Mouse (Mus musculus) ovary, postnatal 10 days (tissue): Measurements from ENCODE around the gene Foxd1.

Experiments used
- DNase-seq: peaks from one replicate; pipeline ENCODE4 v3.0.0; 2022; ENCODE audit warnings: low spot score

Foxd1 gene

DNA sequence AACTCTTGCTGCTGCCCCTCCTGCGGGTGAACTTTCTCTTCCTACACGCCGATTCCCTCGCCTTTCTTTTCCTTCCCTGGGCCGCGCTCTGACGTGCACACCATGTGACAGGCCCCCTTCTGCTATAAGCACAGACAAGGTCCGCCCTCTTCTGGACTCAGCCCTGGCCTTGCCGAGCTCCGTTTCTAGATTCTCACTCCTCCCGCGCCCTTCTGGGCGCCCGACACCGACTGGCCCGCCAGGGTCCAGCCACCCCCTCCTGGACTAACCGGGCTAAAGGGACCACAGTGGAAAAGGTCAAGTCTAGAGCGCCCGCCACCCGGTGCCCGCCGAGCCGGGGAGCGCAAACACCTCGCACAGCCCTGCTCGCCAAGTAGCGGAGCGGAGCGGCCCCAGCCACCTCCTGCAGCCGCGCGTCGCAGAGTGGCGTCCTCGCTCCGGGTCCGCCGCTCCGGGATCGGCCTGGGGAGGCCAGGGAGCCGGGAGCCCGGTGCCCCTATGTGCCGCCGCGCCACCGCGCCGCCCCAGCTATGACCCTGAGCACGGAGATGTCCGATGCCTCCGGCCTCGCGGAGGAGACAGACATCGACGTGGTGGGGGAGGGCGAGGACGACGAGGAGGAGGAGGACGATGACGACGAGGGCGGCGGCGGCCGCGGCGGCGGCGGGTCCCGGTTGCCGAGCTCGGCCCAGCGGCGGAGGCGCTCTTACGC lies at the start of gene Foxd1:
Gene Foxd1 (plus strand): TSS at position 153 of the 712 bp plus-strand sequence.
- no peak for DNase-seq

DNA sequence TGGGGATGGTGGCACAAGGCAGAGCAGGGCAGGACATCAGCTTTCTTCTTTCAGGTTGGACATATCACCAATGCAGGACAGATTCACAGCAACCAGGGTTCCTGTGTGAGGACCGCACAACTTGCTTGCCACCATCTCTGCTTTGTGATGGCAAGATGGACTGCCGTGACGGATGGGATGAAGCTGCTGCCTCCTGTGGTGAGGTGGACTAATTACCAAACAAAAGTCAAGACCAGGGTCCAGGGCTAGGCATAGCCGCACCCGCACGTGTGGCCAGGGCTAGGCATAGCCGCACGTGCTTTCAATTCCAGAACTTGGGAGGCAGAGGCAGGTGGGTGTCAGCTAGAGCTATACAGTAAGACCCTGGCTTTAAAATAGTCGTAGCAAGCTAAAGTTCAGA lies 48.8 kb upstream of the Foxd1 start:
- DNase-seq, result no peak

DNA sequence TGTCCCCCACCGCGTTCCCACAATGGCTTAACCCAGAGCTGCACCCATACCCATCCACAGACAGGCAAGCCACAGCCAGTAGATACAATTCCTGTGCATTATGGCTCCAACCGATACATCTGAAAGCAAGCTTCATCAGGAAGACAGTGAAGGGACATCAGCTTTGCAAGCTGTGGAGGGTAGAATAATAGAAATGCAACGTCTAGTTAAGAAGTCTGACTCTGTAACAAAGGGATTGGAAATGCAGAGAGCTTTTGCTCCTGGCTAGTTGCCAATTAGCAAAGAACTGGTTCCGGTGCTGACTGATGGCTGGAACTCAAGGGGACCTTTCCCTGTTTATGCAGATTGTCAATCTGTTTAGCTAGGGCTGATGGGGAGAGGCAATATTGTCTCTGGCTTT lies 47.6 kb upstream of the Foxd1 start:
- no peak for DNase-seq

DNA sequence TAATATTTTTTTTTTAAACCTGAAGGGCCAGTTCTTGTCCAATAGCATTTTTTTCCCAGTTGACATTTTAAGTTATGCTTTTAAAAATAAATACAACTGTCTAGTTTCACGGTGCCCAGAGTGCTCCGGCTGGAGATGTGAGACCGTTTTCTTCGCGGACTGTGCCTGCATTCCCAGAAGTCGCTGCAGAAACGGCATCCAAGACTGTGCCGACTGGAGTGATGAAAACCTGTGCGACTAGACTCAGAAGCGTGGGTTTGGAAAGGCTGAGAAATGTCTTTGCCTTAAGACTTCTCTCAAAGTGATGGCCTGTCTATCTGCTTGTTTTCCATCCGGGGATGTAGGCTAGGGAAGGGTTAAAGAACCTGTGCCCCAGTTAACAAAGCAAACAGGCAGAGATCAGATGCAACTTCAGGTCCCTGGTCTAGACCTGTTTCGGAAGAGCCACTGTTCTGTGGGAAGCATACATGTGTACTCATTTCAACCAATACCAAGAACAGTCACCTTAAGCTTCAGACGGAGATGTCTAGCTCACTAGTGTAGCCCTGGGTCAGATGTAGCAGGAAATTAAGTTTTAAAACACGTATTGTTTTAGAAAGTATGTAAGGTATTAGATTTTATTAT lies 47.1 kb upstream of the Foxd1 start:
- DNase-seq, result no peak

DNA sequence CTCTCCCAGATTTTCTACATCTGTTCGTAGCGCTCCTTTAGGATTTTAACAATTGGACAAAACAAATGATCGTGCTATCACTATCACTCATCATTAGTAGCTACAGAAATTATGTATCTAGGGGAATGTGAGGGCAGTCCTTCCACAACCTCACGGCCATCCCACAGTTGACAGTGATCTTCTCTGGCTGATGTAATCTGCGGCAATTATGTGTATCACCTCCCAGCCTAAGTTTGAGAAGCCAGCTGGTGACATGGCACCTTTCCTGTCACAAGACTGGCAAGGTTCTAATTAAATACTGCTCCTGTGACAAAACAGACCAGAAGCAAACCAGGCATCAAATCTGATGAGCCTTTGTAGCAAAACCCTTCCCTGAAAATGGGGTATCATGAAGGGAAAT lies 46.0 kb upstream of the Foxd1 start:
- DNase-seq, result no peak

DNA sequence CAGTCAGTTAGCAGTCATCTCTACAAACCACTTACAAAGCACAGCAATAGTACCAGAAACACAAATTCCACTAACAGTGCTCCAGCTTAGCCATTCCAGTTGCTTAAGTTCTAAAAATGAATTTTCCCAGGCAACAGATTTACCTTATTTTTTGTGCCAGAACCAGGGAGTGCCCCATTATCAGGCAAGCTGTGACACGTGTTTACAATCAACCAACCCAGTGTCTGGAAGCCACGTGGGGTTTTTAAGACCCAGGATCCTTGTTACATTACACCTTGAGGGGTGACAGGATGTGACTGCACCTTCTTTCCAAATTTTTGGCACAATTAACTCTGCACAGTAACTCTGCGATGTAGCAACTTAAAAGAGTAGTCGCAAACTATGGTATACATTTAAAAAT lies 45.3 kb upstream of the Foxd1 start:
- no peak for DNase-seq

DNA sequence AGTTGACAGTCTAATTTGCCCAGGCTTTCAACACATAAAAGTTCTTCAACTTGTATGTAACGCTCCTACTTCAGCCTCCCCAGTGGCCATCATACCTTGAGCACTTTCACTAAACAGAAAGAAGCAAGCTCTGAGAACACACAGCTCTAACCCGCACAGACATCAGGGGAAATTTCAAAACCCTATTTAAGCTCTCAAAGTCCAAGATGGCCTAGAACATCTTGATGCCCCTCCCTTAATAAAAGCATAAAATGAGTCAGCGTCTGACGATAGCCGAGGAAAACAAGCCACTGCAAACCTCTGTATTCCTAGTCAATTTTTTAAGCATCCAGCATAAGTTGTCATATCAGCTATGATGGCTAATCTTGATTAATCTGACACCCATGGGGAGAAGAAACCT lies 42.4 kb upstream of the Foxd1 start:
- no peak for DNase-seq

DNA sequence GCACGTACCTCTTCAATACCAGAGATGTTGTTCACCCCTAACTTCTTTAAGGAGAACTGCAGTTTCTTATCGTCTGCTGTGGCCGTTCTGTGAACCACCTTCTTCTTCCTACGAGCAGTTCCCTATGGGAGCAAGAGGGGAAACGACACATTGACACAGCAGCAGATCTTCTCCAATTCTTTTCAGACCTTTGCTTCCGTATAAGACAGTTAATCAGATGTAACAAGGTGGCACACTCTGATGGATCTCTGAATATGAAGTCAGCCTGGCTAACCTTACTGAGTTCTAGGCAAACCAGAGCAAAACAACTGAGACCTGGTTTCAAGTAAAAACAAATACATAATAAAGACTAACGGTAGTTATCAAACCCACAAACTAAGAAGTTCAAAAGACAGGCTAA lies 40.4 kb upstream of the Foxd1 start:
- DNase-seq, result no peak

DNA sequence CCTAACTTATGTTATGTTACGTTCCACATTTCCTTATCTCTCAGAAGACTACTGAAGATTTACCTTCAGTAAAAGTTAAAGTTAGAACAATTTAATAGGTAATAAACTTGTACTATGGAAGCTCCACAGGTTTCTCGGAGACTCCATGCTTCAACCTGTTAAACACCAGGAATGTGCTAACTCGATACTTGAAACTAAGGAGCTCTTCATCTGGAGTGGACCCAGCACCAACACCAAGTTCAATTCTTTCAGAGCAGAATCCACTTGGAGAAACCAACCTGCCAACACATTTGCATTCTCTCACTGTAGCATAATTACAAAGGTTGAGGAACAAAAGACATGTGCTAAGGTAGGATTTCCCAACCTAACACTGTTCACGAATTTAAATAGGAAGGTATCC lies 38.9 kb upstream of the Foxd1 start:
- no peak for DNase-seq

DNA sequence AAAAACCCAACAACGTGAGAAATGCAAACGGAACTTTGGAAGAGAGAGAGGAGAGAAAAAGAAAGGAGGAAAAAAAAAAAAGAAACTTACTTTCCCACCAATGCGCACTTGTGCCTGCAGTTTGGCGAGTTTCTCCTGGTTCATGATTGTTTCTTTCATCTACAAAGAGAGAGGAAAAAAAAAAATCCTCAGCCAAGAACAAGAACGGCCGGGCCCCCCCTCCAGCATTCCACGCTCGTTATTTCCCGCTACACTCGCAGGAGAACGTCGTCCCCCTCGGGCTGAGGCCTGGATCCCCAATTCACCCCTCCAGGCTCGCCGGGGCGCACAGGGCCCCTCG lies 37.9 kb upstream of the Foxd1 start:
- no peak for DNase-seq

DNA sequence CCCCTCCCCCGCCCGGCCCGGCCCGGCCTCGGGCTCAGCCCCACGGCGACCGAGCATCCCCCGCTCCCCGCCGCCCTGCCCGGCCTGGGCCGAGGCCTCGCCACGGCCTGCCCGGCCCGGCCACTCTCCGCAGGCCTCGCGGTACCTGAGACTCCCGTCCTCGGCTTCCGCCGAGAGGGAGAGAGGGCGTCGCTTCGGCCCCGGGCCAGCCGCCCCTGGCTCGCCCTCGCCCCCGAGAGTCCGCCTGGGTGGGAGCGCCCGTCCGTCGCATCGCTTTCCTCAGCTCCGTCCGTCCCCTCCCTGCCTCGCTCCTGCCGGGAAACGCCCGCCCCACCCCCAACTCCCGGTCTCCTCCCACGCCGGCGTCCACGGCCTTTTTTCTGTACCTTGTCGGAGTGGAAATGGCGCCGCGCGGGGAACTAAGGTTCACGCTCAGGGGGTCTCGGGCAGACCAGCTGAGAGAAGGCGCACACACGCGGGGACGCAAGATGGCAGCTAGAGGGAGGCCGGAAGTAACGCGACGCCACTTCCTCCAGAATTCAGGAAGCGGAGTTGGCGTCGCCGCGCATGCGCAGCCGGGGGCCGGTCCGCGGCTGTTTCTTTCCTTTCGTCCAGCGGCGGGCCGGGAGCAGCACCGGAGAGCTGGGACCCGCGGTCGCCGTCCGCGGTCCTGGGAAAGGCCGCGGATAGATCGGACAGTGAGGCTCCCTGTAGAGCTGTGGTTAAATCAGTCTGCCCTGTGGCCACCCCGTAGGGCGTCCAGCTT lies 37.4 kb upstream of the Foxd1 start, which contains the start of gene Btf3:
Gene Btf3 (minus strand): TSS at position 527 of the 766 bp plus-strand sequence.
- DNase-seq, result peak; percentile 89

DNA sequence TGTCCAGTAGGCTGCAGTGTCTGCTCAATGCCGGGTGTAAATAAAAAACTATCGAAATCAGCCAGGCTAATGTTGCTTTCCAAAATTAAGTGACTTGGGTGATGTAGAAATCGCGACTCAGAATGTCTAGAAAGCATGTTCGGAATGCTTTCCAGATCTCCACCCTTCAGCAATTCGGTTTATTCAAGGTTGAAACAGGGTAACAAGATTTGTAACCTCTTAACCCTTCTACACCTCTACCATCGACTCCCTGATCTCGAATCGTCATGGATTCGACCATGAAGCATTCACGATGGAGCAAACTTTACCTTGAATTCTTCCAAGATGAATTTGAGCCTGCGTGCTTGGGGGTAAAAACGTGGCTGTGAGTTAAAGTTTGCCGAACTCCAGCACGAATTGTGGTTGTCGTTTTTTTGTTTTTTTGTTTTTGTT lies 36.8 kb upstream of the Foxd1 start:
- DNase-seq, result no peak

DNA sequence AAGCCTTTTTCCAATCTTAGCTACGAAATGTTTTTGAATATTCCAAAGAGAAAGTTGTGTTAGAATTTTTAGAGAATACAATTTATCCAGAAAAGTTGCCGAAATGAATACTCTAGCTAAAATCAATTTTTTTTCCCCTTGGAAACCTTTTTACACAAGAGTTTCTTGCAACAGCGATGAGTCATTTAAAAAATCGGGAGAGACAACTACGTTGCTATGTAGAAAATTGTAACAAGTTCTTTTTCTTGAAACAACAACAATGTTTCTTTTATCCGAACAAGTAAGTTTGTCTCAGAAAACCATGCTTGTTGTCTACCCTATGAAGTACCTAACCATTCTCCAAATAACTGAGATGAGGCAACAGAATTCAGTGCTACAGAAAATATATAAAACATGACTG lies 36.1 kb upstream of the Foxd1 start:
- no peak for DNase-seq

DNA sequence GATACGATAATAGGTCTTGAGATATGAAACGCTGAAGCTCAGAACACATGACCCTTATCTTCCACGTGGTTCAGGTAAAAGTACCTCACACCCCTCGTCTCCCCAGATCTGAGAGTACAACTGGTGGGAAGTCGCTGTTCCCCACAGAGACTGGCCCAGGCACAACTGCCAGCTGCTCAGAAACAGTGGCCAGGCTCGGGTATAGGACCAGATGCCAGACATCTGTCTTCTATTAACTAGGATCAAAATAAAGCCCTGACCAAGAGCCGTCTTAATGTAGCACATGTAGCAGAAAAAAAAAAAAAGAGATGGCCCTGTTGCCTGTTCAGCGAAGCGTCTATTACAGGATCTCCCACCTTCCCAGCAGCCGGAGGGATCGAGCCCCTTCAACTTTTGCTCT lies 29.0 kb upstream of the Foxd1 start:
- no peak for DNase-seq

DNA sequence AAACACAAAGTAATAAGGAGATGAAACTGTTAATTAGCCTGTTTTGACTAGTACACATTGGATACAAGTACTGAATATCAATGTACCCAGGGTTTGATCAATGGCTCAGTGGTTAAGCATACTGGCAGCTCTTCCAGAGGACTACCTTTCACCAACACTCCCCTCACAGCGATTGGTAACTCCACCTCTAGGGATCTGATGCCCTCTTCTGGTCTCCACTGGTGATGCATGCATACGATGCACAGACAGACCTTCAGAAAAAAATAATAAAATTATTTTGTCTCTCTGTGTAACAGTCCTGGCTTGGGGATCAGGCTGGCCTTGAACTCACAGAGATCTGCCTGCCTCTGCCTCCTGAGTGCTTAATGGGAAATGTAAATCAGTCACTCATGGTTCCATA lies 21.9 kb upstream of the Foxd1 start:
- DNase-seq, result no peak

DNA sequence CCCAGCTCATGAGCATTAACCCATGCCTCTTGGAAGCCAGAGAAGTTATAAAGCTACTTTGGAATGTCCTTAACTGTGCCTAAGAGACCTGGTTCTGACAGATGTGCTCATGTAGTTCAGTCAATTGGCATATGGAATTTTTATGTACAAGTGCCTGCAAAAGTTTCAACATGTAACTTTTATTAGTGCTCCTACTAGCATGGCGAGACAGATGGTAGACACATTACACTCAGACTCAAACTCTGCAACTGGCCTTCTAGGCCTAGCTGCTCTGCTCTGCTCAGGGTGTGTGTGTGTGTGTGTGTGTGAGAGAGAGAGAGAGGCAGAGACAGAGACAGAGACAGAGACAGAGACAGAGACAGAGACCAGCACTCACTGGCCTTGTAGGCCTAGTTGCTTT lies 17.8 kb upstream of the Foxd1 start:
- DNase-seq, result no peak

DNA sequence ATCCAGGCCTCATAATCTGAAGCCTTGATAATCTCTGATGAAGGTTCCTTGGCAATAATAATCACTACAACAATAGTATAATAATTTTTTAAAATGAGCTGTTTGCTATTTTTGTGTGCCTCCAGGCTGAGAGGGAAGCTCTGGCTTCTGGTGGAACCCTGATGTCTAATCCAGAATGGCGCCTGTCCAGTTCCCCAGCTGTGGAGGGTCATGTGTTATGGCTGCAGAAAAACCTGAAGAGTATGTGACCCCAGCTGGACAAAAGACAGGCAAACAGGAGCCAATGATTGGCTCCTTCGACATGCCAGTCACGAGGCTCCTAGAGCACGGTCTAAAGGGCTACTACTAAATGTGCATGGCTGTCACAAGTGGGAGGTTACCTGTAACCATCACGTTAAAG lies 13.5 kb upstream of the Foxd1 start:
- DNase-seq, result no peak

DNA sequence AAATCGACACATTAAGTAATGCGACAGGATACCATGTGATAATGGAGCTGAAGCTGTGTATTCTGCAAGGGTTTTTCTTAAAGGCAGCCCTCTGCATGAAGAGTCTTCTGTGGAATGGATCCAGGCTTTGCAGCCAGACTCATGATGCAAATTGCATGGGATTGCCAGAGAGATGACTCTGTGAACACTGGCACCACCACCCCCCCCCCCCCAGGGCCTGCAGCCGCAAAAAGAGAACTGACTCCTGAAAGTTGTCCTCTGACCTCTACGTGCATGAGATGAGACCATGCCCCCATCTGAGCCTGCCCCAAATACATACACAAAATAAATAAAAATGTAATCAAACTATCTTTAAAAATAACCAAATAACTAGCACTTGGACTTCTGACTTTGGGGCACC lies 4.6 kb upstream of the Foxd1 start:
- DNase-seq, result no peak

DNA sequence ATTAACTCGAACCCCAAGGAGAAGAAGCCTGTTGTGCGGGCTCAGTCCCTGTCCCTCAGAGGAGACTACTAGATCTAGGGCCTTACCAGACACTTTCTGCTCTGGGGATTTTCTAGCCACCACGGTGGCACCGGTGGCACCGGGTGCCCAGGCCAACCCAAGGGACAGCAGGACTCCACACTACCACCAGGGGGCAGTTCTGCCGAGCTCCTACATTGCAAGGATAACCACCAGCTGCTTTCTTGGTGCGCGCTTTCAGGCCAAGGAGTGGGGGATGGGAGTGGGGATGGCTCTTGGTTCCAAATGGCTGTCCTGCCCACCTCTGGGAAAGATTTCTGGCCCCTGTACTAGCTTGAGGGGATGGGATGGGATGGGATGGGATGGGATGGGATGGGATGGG lies 2.5 kb upstream of the Foxd1 start:
- no peak for DNase-seq

DNA sequence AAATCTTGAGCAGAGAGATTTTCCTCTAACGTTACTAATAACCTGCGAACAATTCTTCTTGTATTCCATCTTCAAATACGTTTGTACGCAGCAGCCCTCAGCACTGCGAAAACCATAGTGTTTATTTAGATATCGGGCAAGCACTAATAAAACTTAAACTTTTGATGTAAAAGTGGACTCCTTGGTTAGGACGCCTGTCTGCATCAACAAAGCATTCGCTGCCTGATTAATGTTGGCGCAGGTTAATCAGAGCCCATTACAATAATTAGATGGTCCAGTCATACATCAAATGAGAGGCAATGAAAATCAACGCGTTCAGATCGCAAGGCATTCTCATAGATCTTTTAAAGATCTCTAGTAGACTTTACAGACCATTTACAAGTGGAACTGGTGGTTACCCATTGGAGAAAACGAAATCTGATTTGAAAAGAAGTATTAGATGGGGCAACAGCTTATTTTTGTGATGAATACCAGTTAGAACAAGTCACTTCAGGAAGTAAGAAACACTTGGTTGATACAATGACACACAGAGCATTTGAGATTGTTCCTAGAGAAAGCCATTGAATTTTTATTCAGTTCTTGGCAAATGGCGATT lies 1.6 kb upstream of the Foxd1 start:
- no peak for DNase-seq

DNA sequence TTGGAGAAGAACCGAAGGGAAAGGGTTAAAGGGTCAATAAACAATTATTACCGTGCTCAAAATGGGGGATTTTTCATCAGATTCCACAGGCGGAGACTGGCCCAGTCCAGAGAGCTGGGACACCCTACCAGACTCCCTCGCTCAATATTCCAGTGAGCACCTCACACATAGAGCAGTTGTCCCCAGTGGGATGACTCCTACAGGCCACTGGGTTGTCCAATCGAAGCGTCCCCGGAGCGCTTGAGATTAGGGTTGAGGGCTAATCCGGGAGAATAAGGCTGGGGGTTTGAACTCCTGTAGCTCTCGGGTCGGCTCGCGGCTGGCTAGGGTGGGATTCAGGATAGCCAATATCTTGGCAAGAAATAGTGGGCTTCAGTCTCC lies 343 bp upstream of the Foxd1 start:
- DNase-seq, result no peak

DNA sequence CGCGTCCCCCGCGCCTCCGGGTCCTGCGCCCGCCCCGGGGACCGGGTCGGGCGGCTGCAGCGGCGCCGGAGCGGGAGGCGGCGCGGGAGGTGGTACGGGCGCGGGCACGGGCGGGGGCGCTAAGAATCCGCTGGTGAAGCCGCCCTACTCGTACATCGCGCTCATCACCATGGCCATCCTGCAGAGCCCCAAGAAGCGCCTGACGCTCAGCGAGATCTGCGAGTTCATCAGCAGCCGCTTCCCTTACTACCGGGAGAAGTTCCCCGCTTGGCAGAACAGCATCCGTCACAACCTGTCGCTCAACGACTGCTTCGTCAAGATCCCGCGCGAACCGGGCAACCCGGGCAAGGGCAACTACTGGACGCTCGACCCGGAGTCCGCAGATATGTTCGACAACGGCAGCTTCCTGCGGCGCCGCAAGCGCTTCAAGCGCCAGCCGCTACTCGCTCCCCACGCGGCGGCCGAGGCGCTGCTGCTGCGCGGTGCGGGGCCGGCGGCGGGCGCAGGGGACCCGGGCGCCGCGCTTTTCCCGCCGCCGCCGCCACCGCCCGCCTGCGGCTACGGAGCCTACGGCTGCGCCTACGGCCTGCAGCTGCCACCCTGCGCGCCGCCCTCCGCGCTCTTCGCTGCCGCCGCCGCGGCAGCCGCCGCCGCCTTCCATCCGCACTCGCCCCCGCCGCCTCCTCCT lies 973 bp downstream of the Foxd1 start:
- DNase-seq, result no peak
